Mouse (Mus musculus) gastrocnemius, postnatal 14 days (tissue): Measurements from ENCODE around the gene Cyp3a11. TPM values are rescaled to one million over a fixed set of nuclear protein-coding genes. Genes with fewer than 3 reads are reported as not detected.
"Not testable (repeated sequence)": the region's sequence is repeated elsewhere in the genome, so short reads cannot be mapped to it uniquely, and the experiment has no call there.

Experiments used
- DNase-seq: peaks from one replicate; pipeline ENCODE4 v3.0.0; 2021; ENCODE audit warnings: mixed read lengths
- intact Hi-C: fragments of 180-260 bp; cut with DNase I; formaldehyde crosslinking; loops from one replicate; pipeline ENCODE4 v1.15.1; 2025; ENCODE audit warnings: low total_unique reads
- long read RNA-seq, 2 experiments: library from polyadenylated mRNA; stranded (forward); transcript quantifications; one replicate each; pipeline ENCODE4 v2.0.0; 2021
- total RNA-seq, 2 experiments: library from RNA; stranded (reverse); gene quantifications; 2 replicates each; pipeline ENCODE4 v1.2.3; 2021

Gene Cyp3a11
- not detected for total RNA-seq
- long read RNA-seq, experiment 1: 0 reads
- long read RNA-seq, experiment 2: 0 reads

- DNase-seq: no peak
- intact Hi-C loops: no loop called here
Measured at GRCm38 (mm10) chr5:145879688-145880087, at the start of gene Cyp3a11. Gene Cyp3a11, minus strand, starts transcription at chr5:145879964.

DNA sequence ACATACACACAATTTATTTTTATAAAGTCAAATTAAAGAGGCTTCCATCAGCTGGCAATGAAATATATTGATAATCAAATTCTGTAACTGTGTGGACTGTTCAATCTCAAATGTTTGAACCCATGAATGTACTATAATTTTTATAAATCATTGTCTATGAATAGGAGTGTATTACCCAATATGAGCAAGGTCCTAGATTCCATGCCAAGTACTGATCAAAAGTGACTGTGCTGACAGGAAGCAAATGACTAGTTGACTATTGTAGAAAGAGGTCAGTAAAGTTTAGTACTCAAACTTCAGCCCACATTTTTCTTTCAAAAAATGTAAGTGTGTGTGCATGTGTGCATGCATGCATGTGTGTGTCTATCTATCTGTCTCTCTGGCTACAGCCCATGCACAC is 33.1 kb upstream of the Cyp3a11 start:
- no peak for DNase-seq
- intact Hi-C loops: no loop called here

GRCm38 (mm10) chr5:145911781-145912180 is 32.0 kb upstream of the Cyp3a11 start:
- no peak for DNase-seq
- intact Hi-C loops: no loop called here

DNA sequence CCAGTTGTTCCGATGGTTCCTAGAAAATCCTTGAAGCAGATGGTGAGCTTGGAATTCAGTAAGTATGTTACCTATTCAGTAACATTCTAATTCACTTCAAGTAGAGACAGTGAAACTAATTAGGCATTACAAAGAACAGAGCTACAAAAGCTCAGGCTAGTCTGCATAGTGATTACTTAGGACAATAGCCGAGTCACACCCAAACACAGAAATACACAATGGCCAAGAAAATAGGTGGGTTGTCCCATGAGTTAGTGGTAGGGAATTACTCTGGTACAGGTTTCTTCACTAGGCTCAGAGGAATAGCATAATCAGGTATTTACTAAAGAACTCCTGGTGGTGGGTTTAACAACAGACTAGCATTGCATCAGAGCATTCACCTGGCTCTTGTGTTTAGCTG is 27.2 kb upstream of the Cyp3a11 start:
- intact Hi-C loops, DNase-seq: not testable (repeated sequence)

- intact Hi-C loops: no loop called here
- DNase-seq: no peak
Measured at GRCm38 (mm10) chr5:145904535-145904934, 24.8 kb upstream of the Cyp3a11 start.

- intact Hi-C loops: no loop called here
- DNase-seq: no peak
Measured at GRCm38 (mm10) chr5:145903349-145903748, 23.6 kb upstream of the Cyp3a11 start.

GRCm38 (mm10) chr5:145900436-145900990 is 20.7 kb upstream of the Cyp3a11 start:
- no peak for DNase-seq
- intact Hi-C loops: no loop called here

GRCm38 (mm10) chr5:145897271-145897670 is 17.5 kb upstream of the Cyp3a11 start:
- DNase-seq: no peak
- intact Hi-C loops: no loop called here

- DNase-seq: no peak
- intact Hi-C loops: no loop called here
Measured at GRCm38 (mm10) chr5:145881207-145881606, 1.4 kb upstream of the Cyp3a11 start.

- DNase-seq, intact Hi-C loops: not testable (repeated sequence)
Measured at GRCm38 (mm10) chr5:145867433-145867832, 12.3 kb downstream of the Cyp3a11 start.

DNA sequence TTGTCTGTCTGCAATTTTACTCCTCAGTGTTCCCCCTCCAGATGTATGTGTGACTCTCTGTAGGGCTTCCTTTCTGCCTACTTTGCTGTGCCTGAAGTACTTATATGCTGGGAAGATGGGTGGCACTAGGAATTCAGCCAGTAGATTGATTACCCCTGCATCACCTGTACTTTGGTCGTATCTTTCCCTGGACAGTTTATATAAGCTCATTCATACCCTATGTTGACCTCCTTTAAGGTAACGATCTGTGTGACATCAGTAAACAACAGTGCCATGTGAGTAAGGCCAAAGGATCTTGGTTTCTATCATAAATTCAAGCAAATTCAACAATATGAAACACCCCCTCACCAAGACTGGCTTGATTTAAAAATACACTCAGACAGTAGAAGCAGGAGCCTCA is 74.0 kb downstream of the Cyp3a11 start, which contains the start of gene Cyp3a44:
Cyp3a44 (minus strand) TSS at position 79 of the 400 bp plus-strand sequence.
- intact Hi-C loops, DNase-seq: not testable (repeated sequence)

Other genes starting within 250 kb of the Cyp3a11 start
- gene Cyp3a41a, start 159.8 kb downstream of the Cyp3a11 start, total RNA-seq: not detected
- not detected for gene Cyp3a44, start 74.1 kb downstream of the Cyp3a11 start, total RNA-seq
- gene Cyp3a25, start 129.7 kb upstream of the Cyp3a11 start, total RNA-seq: not detected
- not detected for gene Cyp3a59, start 199.3 kb upstream of the Cyp3a11 start, total RNA-seq